Mouse (Mus musculus) forebrain, embryonic 12.5 days (tissue): Measurements from ENCODE around the gene Plxdc2. TPM values are rescaled to one million over a fixed set of nuclear protein-coding genes. Genes with fewer than 3 reads are reported as not detected.
"Not testable (repeated sequence)": the region's sequence is repeated elsewhere in the genome, so short reads cannot be mapped to it uniquely, and the experiment has no call there.

Experiments
- ATAC-seq: fragments of 200-750 bp; cut with Nextera tagmentation; 2 replicates; pipeline ENCODE4 v1.8.0; 2017; ENCODE audit warnings: moderate TSS enrichment; ENCODE audit not compliant: low FRiP score
- H3K27ac ChIP-seq: fragments of 300-500 bp; sonication (generic); 2 replicates; pipeline ENCODE4 v1.5.1; 2016; ENCODE audit warnings: mild to moderate bottlenecking
- H3K27me3 ChIP-seq: fragments of 300-500 bp; sonication (generic); 2 replicates; pipeline ENCODE4 v1.6.1; 2016; ENCODE audit warnings: mild to moderate bottlenecking
- H3K36me3 ChIP-seq: fragments of 300-500 bp; sonication (generic); replicated peaks from 2 replicates; pipeline ENCODE4 v1.6.1; 2016; ENCODE audit warnings: mild to moderate bottlenecking
- H3K4me1 ChIP-seq: fragments of 300-500 bp; sonication (generic); 2 replicates; pipeline ENCODE4 v1.6.1; 2016
- H3K4me2 ChIP-seq: fragments of 300-500 bp; sonication (generic); 2 replicates; pipeline ENCODE4 v1.6.1; 2016; ENCODE audit warnings: mild to moderate bottlenecking, moderate library complexity
- H3K4me3 ChIP-seq: fragments of 300-500 bp; sonication (generic); replicated peaks from 2 replicates; pipeline ENCODE4 v1.5.1; 2016; ENCODE audit warnings: mild to moderate bottlenecking
- H3K9ac ChIP-seq: fragments of 300-500 bp; sonication (generic); 2 replicates; pipeline ENCODE4 v1.6.1; 2016; ENCODE audit warnings: mild to moderate bottlenecking
- H3K9me3 ChIP-seq: fragments of 300-500 bp; sonication (generic); 2 replicates; pipeline ENCODE4 v1.6.1; 2016
- WGBS: fragments of 180-500 bp; shearing (Covaris S2); methylation state at CpG from one replicate; pipeline ENCODE4 v1.1.7; 2016; 5-methylcytosine and 5-hydroxymethylcytosine counted together
- polyA plus RNA-seq: library from polyadenylated mRNA; unstranded; fragments of >200 nt; fragmentation: Nextera tagmentation; extraction: Ambion mirVana; gene quantifications from 2 replicates; pipeline ENCODE4 v1.2.1, GENCODE M21; 2016

Plxdc2 gene
- polyA plus RNA-seq, 1 experiment from 2014 or later, result 14.3 TPM

DNA sequence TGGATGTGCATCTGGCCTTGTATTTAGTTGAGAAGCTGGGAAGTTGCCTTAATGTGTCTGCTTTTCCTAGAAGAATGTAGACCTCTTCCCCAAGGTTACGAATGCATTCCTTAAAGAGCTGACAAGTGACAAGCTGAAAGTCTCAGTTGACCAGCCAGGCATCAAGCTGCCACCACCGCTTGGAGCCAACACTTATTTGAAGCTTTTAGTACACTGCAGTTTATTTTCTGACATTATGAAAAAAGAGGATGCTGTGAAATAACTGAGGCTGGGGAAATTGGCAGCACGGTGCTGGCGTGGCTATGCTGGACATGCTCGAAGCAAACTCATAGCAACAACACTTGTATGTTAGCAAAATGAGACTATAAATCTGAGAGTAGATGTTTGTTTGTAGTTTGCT lies 374.9 kb downstream of the Plxdc2 start:
- Histone ChIP-seq H3K4me1 (no peaks in the 10 kb centered on the region), H3K27ac (no peak overlapping the region), H3K27me3 (no peaks in the 10 kb centered on the region), H3K4me3 (no peak overlapping the region), H3K36me3 (no peaks in the 10 kb centered on the region), H3K4me2 (no peak overlapping the region), H3K9ac (no peak overlapping the region), H3K9me3 (no peaks in the 10 kb centered on the region)
- WGBS, result 95% methylated on average over 5 of the region's 5 CpGs
- ATAC-seq, result no peak

DNA sequence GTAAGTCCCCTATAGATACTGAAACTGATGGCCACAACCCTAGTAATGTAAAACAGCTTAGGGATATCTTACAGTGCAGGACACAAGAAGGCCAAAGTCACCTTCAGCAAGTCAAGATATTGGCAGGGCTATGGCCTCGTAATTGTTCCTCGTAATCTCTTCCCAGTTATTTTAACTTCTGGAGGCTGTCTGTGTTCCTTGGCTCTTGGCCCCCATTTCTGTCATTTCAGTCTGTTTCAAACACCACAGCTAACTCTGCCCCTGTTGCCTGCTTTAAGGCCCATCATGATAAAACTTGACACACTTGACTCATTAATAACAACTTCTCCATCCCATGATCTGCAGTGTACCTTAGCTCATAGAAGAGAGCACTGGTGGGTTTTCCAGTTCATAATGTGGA lies 378.3 kb downstream of the Plxdc2 start:
- 92% methylated on average over 2 of the region's 2 CpGs for WGBS
- no peaks in the 10 kb centered on the region for H3K36me3 ChIP-seq
- no peak overlapping the region for H3K9ac ChIP-seq
- H3K4me3 ChIP-seq, result no peak overlapping the region
- H3K27ac ChIP-seq, result no peak overlapping the region
- no peaks in the 10 kb centered on the region for H3K4me1 ChIP-seq
- H3K27me3 ChIP-seq, result no peaks in the 10 kb centered on the region
- no peaks in the 10 kb centered on the region for H3K9me3 ChIP-seq
- no peak for ATAC-seq
- no peak overlapping the region for H3K4me2 ChIP-seq

DNA sequence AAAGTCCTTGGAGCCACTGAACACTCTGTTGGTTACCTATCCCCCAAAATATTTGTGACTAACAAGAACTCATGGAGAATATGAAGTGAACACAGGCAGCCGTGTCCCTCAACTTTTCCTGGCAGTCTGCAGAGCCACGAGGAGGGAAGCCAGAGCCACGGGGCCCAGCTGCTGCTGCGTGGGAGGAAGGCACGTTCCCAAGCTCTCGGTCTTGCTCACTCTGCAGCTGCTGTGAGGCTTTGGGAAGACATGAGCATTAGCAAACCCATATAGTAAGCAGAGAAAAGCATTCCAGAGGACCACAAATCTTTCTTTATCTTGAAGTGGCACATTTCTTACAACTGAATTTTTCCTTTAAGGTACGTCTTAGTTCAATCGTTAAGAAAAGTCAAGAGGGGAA lies 382.1 kb downstream of the Plxdc2 start:
- H3K4me2 ChIP-seq, result no peak overlapping the region

DNA sequence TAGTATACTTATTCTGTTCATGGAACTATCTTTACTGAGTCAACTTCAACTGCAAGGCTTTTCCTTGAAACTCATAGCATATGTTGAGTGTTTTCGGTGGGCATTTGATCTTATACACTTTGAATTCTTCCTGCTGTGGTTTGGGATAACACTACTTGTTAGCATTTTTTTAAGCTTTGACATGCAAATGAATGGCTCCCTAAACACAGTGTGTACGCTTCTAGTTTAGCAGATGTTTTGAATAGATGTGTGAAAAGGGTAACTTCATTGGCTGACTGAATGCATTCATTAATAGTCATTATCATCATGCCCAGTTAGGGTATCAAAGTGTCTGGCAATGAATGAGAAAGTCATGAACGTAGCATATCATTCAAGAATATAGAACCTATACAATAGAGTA lies 385.7 kb downstream of the Plxdc2 start:
- H3K27ac ChIP-seq, result no peak overlapping the region
- H3K9ac ChIP-seq, result no peak overlapping the region
- H3K4me1 ChIP-seq, result no peaks in the 10 kb centered on the region
- H3K4me2 ChIP-seq, result no peak overlapping the region
- WGBS, result 36% methylated on average over 3 of the region's 3 CpGs
- 0 out of 2 replicates have a peak, but pooled peaks have one; percentile 23 for ATAC-seq
- H3K27me3 ChIP-seq, result no peaks in the 10 kb centered on the region
- no peaks in the 10 kb centered on the region for H3K36me3 ChIP-seq
- H3K9me3 ChIP-seq, result no peaks in the 10 kb centered on the region
- no peak overlapping the region for H3K4me3 ChIP-seq

More for the DNA sequence above, 382.1 kb downstream of the Plxdc2 start:
- no peak overlapping the region for H3K9ac ChIP-seq
- H3K4me1 ChIP-seq, result no peaks in the 10 kb centered on the region
- no peak for ATAC-seq
- no peaks in the 10 kb centered on the region for H3K36me3 ChIP-seq
- no peak overlapping the region for H3K4me3 ChIP-seq
- no peak overlapping the region for H3K27ac ChIP-seq
- 58% methylated on average over 8 of the region's 8 CpGs for WGBS
- no peaks in the 10 kb centered on the region for H3K27me3 ChIP-seq
- H3K9me3 ChIP-seq, result no peaks in the 10 kb centered on the region

DNA sequence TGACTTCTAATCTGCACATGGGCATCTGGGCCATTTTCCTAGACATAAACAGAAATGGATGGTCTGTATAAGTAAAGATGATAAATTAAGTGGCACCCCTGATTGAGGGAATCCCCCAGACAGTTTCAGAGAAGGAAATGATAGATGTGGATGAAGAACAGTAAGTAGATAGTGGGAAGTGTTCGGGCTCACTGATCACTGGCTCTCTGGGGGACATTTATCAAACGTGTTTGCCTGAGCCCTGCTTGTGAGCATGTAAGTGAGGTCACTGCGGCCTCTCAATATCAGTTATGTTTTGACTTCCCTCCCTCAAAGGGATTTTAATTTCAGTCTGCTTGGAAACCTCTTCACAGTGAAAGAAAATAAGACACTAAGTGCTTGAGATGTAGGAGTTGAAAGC lies 387.5 kb downstream of the Plxdc2 start:
- H3K27ac ChIP-seq, result no peak overlapping the region
- WGBS, result 78% methylated on average over 3 of the region's 3 CpGs
- H3K27me3 ChIP-seq, result no peaks in the 10 kb centered on the region
- H3K4me2 ChIP-seq, result no peak overlapping the region
- no peak overlapping the region for H3K9ac ChIP-seq
- H3K9me3 ChIP-seq, result no peaks in the 10 kb centered on the region
- no peak for ATAC-seq
- H3K4me1 ChIP-seq, result no peaks in the 10 kb centered on the region
- no peak overlapping the region for H3K4me3 ChIP-seq
- H3K36me3 ChIP-seq, result no peaks in the 10 kb centered on the region

DNA sequence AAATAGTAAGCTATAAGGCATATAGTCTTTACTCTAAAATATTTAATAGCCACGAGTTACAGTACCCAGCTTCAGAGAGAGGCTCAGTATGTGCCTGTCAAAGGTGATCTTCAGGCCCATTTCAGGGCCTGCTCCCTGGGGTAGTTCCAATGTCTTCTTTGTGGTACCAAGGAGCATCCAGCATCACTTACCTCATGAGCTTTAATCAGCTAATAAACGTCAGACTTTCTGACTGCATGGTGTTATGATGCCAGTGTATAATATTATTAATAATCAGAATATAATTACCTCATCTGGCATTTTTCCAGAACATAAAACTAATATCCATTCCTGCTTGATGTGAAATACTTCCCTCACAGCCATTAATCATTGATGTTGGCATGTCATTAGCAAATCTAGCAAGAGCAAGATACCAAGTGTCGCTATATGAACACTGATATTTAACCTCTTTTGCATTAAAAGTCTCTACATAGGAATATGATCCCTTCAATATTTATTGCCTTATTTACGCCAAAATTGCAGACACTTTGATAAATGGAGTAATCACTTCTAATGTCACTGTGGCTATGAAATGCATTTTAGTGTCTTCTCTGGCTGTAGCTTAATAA lies 393.3 kb downstream of the Plxdc2 start:
- Histone ChIP-seq H3K36me3 (no peaks in the 10 kb centered on the region), H3K27me3 (no peaks in the 10 kb centered on the region), H3K27ac (no peak overlapping the region), H3K9ac (no peak overlapping the region), H3K4me2 (no peak overlapping the region), H3K4me1 (no peaks in the 10 kb centered on the region), H3K9me3 (no peaks in the 10 kb centered on the region), H3K4me3 (no peak overlapping the region)
- WGBS, result 91% methylated on average over 4 of the region's 4 CpGs
- ATAC-seq, result no peak

DNA sequence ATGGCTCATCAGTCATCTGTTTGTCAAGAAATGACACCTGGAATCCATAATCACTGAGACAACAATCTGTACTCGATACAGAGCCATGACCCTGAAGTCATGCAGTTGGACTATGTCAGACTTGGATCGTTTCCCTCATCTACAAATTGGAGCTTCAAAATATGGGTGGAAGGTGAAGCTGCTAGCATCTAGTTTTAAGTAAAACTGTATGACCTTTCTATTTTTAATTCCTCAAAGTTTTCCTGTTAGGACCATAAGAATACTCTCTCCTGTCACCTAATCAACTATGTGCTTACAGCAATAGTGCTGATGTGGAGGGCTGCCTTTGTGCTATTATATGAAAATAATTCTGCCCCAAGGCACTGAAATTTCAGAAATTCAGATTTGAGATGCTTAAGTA lies 401.1 kb downstream of the Plxdc2 start:
- 87% methylated on average over 2 of the region's 2 CpGs for WGBS
- no peaks in the 10 kb centered on the region for H3K27me3 ChIP-seq
- no peak for ATAC-seq

DNA sequence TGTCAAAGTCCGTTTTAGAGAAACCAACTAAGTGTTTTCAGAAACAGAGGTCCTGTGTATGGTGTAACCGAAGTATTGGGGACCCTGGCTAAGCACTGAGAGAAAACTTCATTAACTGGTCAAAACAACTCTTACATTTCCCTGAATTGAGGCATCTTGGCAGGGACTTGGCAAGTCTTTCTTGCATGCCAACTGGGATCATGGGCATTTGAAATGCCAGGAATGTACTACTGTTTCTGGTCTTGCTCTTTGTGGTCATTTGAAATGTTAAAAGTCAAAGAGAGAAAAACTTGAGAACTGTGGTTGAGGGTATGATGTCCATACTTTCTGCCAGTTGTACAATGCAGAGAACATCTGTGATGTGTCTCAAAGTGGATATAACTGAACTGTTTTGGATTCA lies 403.7 kb downstream of the Plxdc2 start:
- Histone ChIP-seq H3K4me3 (no peak overlapping the region), H3K27me3 (no peaks in the 10 kb centered on the region), H3K27ac (no peak overlapping the region), H3K36me3 (no peaks in the 10 kb centered on the region), H3K9ac (no peak overlapping the region), H3K9me3 (no peaks in the 10 kb centered on the region), H3K4me2 (no peak overlapping the region), H3K4me1 (no peaks in the 10 kb centered on the region)
- 94% methylated on average over 2 of the region's 2 CpGs for whole genome bisulfite sequencing
- no peak for ATAC-seq

More for the DNA sequence above, 401.1 kb downstream of the Plxdc2 start:
- Histone ChIP-seq H3K9me3 (no peaks in the 10 kb centered on the region), H3K4me1 (no peaks in the 10 kb centered on the region), H3K4me2 (no peak overlapping the region), H3K27ac (no peak overlapping the region), H3K36me3 (no peaks in the 10 kb centered on the region), H3K9ac (no peak overlapping the region), H3K4me3 (no peak overlapping the region)

DNA sequence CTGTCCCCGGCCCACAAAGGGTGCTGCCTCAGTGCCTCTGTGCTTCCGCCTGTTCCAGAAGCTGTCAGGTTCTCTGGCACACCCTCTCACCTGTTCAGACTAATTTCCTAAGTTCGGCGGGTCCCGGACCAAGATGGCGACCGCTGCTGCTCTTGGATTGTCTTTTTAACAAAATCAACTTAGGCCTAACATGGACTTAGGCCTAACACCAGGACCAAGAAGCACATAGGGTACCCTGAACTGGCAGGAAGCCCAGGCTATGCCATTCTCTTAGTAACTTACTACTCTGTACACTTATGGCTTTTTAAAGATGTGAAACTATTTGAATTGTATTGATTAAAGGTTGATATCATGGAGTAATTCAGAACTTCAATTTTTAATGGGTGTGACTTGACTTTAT lies 413.0 kb downstream of the Plxdc2 start:
- not testable (repeated sequence) for H3K36me3 ChIP-seq, H3K9ac ChIP-seq, H3K4me3 ChIP-seq, ATAC-seq, H3K27me3 ChIP-seq, H3K4me2 ChIP-seq, H3K4me1 ChIP-seq, H3K27ac ChIP-seq, H3K9me3 ChIP-seq
- WGBS, result 98% methylated on average over 5 of the region's 7 CpGs

DNA sequence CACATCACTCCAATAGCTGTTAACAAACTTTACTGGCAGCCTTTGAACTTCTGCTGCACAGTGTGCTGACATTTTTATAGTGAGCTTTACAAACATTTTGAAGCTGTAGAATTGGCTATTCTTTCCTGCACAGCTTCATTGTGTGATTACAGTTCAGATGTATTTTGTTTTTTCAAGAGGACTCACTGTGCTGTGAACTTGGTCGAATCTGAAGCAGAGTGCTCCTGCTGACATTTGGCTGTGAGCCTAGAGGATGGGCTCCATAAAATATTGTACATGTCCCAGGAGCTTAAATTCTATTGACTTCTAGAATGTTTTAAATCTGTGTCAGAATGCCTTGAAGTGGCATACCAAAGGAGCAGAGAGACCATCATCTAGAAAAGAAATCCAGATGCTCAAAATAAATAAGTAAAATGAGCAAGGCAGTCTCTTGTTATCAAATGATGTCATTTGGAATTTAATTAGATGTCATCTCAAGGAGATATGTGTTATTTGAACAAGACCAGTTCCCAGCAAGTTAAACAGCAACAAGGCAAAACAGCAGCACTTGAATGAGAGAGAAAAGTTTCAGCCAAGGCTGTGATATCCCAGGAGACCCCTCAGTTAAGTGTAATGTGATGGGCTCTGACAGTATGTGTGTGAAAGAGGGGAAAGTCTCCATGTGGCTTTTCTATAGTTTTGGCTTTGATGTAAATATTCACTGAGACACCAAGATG lies 417.5 kb downstream of the Plxdc2 start:
- no peak for ATAC-seq

DNA sequence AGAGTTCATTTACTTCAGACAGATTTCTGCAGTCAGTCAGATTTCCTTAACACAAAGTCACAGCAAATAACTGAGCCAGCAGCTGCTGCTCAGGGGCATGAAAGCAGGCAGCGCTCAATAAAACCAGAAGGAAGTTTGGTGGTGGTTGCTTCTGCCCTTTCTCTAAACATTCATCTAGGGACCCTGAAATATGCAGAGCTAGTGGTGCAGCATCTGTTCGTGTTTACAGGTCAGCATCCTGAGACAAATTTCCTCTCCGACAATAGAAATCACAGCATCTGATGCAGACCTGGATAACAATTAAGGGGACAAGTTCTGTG lies 418.0 kb downstream of the Plxdc2 start:
- Histone ChIP-seq H3K27ac (no peak overlapping the region), H3K27me3 (no peaks in the 10 kb centered on the region), H3K4me1 (0 out of 2 replicates have a peak, but pooled peaks cover 3% of the 10 kb centered on the region), H3K36me3 (no peaks in the 10 kb centered on the region), H3K9ac (no peak overlapping the region), H3K4me3 (no peak overlapping the region), H3K9me3 (no peaks in the 10 kb centered on the region), H3K4me2 (no peak overlapping the region)
- no peak for ATAC-seq
- 82% methylated on average over 3 of the region's 3 CpGs for whole genome bisulfite sequencing

More for the DNA sequence above, 417.5 kb downstream of the Plxdc2 start:
- WGBS, result 25% methylated on average over 1 of the region's 1 CpGs
- H3K4me3 ChIP-seq, result no peak overlapping the region
- no peaks in the 10 kb centered on the region for H3K27me3 ChIP-seq
- no peak overlapping the region for H3K4me2 ChIP-seq
- H3K9me3 ChIP-seq, result no peaks in the 10 kb centered on the region
- no peaks in the 10 kb centered on the region for H3K36me3 ChIP-seq
- H3K27ac ChIP-seq, result no peak overlapping the region
- 0 out of 2 replicates have a peak, but pooled peaks cover 3% of the 10 kb centered on the region for H3K4me1 ChIP-seq
- no peak overlapping the region for H3K9ac ChIP-seq

DNA sequence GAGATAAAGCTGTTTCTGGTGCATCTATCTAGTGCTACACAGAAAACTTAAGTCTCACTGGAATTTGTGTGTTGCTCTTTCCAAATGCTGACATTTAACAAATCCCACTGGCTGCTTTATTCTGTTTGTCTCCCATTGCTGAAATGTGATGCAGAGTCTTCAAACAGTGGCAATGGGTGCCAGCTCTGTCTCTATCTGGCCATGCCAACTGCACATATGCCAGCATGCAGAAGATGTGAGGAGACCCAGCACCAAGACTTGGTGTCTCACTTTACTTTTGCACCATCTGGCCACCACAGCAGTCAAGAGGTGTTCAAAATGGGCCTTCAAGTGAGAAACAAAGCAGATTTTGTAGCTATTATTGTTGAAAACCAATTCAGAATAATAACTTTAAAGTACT lies 439.2 kb downstream of the Plxdc2 start:
- Histone ChIP-seq H3K4me2 (no peak overlapping the region), H3K9me3 (no peaks in the 10 kb centered on the region), H3K36me3 (no peaks in the 10 kb centered on the region), H3K4me1 (no peaks in the 10 kb centered on the region), H3K27ac (no peak overlapping the region), H3K4me3 (no peak overlapping the region), H3K9ac (no peak overlapping the region), H3K27me3 (no peaks in the 10 kb centered on the region)
- ATAC-seq, result no peak
